Mouse (Mus musculus) embryonic facial prominence, embryonic 11.5 days (tissue): ENCODE measurements around the gene Arpc1a. TPM values are rescaled to one million over a fixed set of nuclear protein-coding genes. Genes with fewer than 3 reads are reported as not detected.
"Not testable (repeated sequence)": the region's sequence is repeated elsewhere in the genome, so short reads cannot be mapped to it uniquely, and the experiment has no call there.

Experiments
- ATAC-seq: fragments of 200-750 bp; cut with Nextera tagmentation; replicated peaks from 2 replicates; pipeline ENCODE4 v1.8.0; 2017; ENCODE audit warnings: low read depth; ENCODE audit not compliant: insufficient number of reproducible peaks, low FRiP score, low TSS enrichment
- DNase-seq: peaks from one replicate; pipeline ENCODE4 v3.0.0-alpha.2; 2015; ENCODE audit warnings: low spot score
- H3K27ac ChIP-seq: fragments of 300-500 bp; sonication (generic); replicated peaks from 2 replicates; pipeline ENCODE4 v1.5.1; 2014; ENCODE audit warnings: mild to moderate bottlenecking, low read depth, low read length, control low read depth
- H3K27me3 ChIP-seq: fragments of 300-500 bp; sonication (generic); 2 replicates; pipeline ENCODE4 v1.6.1; 2014; ENCODE audit warnings: mild to moderate bottlenecking, low read length, moderate library complexity, mixed read lengths; ENCODE audit not compliant: control insufficient read depth, insufficient read depth
- H3K36me3 ChIP-seq: fragments of 300-500 bp; sonication (generic); replicated peaks from 2 replicates; pipeline ENCODE4 v1.6.1; 2014; ENCODE audit warnings: low read depth, mild to moderate bottlenecking, low read length, moderate library complexity, mixed read lengths; ENCODE audit not compliant: control insufficient read depth, insufficient read depth
- H3K4me1 ChIP-seq: fragments of 300-500 bp; sonication (generic); 2 replicates; pipeline ENCODE4 v1.6.1; 2014; ENCODE audit warnings: low read length, mixed read lengths; ENCODE audit not compliant: control insufficient read depth, insufficient read depth
- H3K4me2 ChIP-seq: fragments of 300-500 bp; sonication (generic); 2 replicates; pipeline ENCODE4 v1.6.1; 2014; ENCODE audit warnings: low read depth, mild to moderate bottlenecking, control low read depth, low read length, moderate library complexity
- H3K4me3 ChIP-seq: fragments of 300-500 bp; sonication (generic); 2 replicates; pipeline ENCODE4 v1.5.1; 2014; ENCODE audit warnings: low read depth, low read length, control low read depth
- H3K9ac ChIP-seq: fragments of 300-500 bp; sonication (generic); replicated peaks from 2 replicates; pipeline ENCODE4 v1.6.1; 2014; ENCODE audit warnings: mild to moderate bottlenecking, control low read depth, low read length
- H3K9me3 ChIP-seq: fragments of 300-500 bp; sonication (generic); replicated peaks from 2 replicates; pipeline ENCODE4 v1.6.1; 2016; ENCODE audit warnings: mild to moderate bottlenecking, low read length, inconsistent platforms, mixed read lengths; ENCODE audit not compliant: control insufficient read depth
- WGBS: fragments of 180-500 bp; shearing (Covaris S2); extraction: QIAGEN DNeasy Blood & Tissue Kit; methylation state at CpG from one replicate; pipeline ENCODE4 v1.1.7; 2014; 5-methylcytosine and 5-hydroxymethylcytosine counted together
- polyA plus RNA-seq: library from polyadenylated mRNA; unstranded; fragments of >200 nt; fragmentation: Nextera tagmentation; extraction: Ambion mirVana; gene quantifications from 2 replicates; pipeline ENCODE4 v1.2.1, GENCODE M21; 2014

Arpc1a gene
- polyA plus RNA-seq, 1 experiment from 2014 or later: 157 TPM

GRCm38 (mm10) chr5:145089878-145090277 lies 6.2 kb downstream of the Arpc1a start:
- H3K4me1 ChIP-seq: no peaks in the 10 kb centered on the region
- H3K9ac ChIP-seq: no peak overlapping the region
- H3K9me3 ChIP-seq: no peaks in the 10 kb centered on the region
- no peak overlapping the region for H3K4me3 ChIP-seq
- no peak overlapping the region for H3K27ac ChIP-seq
- DNase-seq (no peak), ATAC-seq (no peak)
- peaks cover 4% of the 10 kb centered on the region for H3K36me3 ChIP-seq
- 87% methylated on average over 3 of the region's 3 CpGs for WGBS
- H3K27me3 ChIP-seq: no peaks in the 10 kb centered on the region
- H3K4me2 ChIP-seq: no peak overlapping the region

- H3K36me3 ChIP-seq: peaks cover 7% of the 10 kb centered on the region
- H3K27ac ChIP-seq: no peak overlapping the region
- no peak overlapping the region for H3K9ac ChIP-seq
- WGBS: 82% methylated on average over 4 of the region's 4 CpGs
- H3K4me2 ChIP-seq: no peak overlapping the region
- ATAC-seq (no peak), DNase-seq (no peak)
- no peaks in the 10 kb centered on the region for H3K27me3 ChIP-seq
- H3K4me3 ChIP-seq: no peak overlapping the region
- no peaks in the 10 kb centered on the region for H3K9me3 ChIP-seq
- H3K4me1 ChIP-seq: no peaks in the 10 kb centered on the region
Observed at GRCm38 (mm10) chr5:145096195-145096594, 12.6 kb downstream of the Arpc1a start.

DNA sequence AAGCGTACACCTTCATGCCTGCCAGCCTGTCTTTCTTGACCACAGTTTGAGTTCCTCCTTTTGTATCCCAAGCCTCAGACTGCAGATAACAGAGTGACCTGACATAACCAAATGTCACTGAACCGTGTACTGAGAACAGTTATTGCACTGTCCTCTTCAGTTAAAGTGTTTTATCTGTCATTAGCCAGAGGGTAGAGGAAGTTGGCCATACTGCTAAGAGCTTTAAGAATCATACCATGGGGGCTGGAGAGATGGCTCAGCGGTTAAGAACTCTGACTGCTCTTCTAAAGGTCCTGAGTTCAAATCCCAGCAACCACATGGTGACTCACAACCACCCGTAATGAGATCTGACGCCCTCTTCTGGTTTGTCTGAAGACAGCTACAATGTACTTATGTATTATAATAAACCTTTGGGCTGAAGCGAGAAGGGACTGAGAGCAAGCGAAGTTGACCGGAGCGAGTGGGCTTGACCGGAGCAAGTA lies 14.8 kb downstream of the Arpc1a start:
- Histone ChIP-seq H3K9ac (no peak overlapping the region), H3K4me1 (no peaks in the 10 kb centered on the region), H3K9me3 (no peaks in the 10 kb centered on the region), H3K36me3 (peaks cover 3% of the 10 kb centered on the region), H3K27me3 (no peaks in the 10 kb centered on the region), H3K4me3 (no peak overlapping the region), H3K4me2 (no peak overlapping the region), H3K27ac (no peak overlapping the region)
- 90% methylated on average over 10 of the region's 10 CpGs for WGBS
- no peak for DNase-seq
- ATAC-seq: no peak

DNA sequence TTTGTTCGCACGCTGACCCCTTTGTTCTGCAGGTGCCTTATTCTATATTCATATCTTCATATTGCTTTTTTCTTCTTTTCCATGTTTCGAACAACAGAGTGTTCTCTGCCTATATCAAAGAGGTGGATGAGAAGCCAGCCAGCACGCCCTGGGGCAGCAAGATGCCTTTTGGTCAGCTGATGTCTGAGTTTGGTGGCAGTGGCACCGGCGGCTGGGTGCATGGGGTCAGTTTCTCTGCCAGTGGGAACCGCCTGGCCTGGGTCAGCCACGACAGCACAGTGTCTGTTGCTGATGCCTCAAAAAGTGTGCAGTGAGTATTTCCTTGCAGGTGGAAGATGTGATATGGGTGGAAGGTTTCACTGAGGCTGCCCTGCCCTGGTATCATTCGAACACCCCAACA lies 17.3 kb downstream of the Arpc1a start:
- H3K27me3 ChIP-seq: no peaks in the 10 kb centered on the region
- DNase-seq: no peak
- WGBS: 97% methylated on average over 9 of the region's 9 CpGs
- H3K27ac ChIP-seq: no peak overlapping the region
- no peaks in the 10 kb centered on the region for H3K4me1 ChIP-seq
- no peak overlapping the region for H3K9ac ChIP-seq
- no peaks in the 10 kb centered on the region for H3K9me3 ChIP-seq
- no peak overlapping the region for H3K4me3 ChIP-seq
- H3K36me3 ChIP-seq: peaks cover 14% of the 10 kb centered on the region
- no peak for ATAC-seq
- H3K4me2 ChIP-seq: no peak overlapping the region

DNA sequence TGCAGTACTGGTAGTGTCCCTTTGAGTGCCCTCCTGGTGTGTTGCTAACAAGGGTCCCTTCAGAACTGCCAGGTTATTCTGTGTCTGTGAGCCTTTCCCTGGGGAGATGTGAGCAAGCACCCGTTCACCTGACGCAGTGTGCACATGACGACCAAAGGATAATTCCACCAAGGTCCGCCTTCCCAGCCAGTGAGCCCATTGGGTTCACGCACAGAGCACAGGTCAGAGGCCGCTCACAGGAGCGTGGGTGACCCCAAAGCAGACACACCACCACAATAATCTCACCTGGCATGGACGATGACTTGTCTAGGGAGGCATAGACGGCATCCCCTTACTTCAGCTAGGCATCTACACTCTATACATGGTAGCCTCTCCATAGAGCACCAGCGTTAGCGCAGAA lies 17.8 kb downstream of the Arpc1a start:
- H3K4me2 ChIP-seq, H3K9me3 ChIP-seq, DNase-seq, H3K4me1 ChIP-seq, H3K9ac ChIP-seq, H3K27me3 ChIP-seq, H3K4me3 ChIP-seq, H3K27ac ChIP-seq: not testable (repeated sequence)
- ATAC-seq: peak; percentile 58; the same call in 1 of the 2 replicates
- H3K36me3 ChIP-seq: peaks cover 11% of the 10 kb centered on the region
- WGBS: 95% methylated on average over 11 of the region's 11 CpGs

GRCm38 (mm10) chr5:145102706-145103105 lies 19.1 kb downstream of the Arpc1a start:
- DNase-seq (no peak), ATAC-seq (no peak)
- WGBS: 92% methylated on average over 4 of the region's 4 CpGs
- Histone ChIP-seq H3K4me2 (no peak overlapping the region), H3K4me1 (no peaks in the 10 kb centered on the region), H3K27me3 (no peaks in the 10 kb centered on the region), H3K9me3 (no peaks in the 10 kb centered on the region), H3K4me3 (no peak overlapping the region), H3K36me3 (peaks cover 11% of the 10 kb centered on the region), H3K9ac (no peak overlapping the region), H3K27ac (no peak overlapping the region)

DNA sequence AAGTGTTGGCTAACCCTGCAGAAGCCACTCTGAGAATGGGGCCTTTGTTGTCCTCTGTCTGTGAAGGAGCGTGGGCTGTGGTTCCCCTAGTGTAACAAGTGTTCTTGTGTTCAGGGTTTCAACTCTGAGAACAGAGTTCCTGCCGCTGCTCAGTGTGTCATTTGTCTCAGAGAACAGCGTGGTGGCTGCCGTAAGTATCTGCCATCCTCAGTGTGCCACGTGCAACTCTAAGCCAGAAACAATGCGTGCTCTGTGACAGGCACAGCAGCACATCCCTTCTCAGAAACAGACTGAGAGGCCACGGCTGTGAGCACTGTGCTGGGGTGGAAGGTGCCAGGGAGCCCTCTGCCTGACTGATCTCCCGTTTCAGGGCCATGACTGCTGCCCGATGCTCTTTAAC lies 20.7 kb downstream of the Arpc1a start:
- no peak overlapping the region for H3K4me3 ChIP-seq
- H3K4me2 ChIP-seq: no peak overlapping the region
- H3K27me3 ChIP-seq: no peaks in the 10 kb centered on the region
- H3K4me1 ChIP-seq: no peaks in the 10 kb centered on the region
- peaks cover 11% of the 10 kb centered on the region for H3K36me3 ChIP-seq
- H3K27ac ChIP-seq: no peak overlapping the region
- WGBS: 49% methylated on average over 9 of the region's 9 CpGs
- DNase-seq (no peak), ATAC-seq (no peak)
- H3K9ac ChIP-seq: no peak overlapping the region
- no peaks in the 10 kb centered on the region for H3K9me3 ChIP-seq

GRCm38 (mm10) chr5:145105694-145106275 lies 22.2 kb downstream of the Arpc1a start:
- Histone ChIP-seq H3K9ac (no peak overlapping the region), H3K27ac (no peak overlapping the region), H3K9me3 (no peaks in the 10 kb centered on the region), H3K27me3 (no peaks in the 10 kb centered on the region), H3K4me3 (no peak overlapping the region), H3K36me3 (peaks cover 15% of the 10 kb centered on the region), H3K4me2 (no peak overlapping the region), H3K4me1 (no peaks in the 10 kb centered on the region)
- ATAC-seq (no peak), DNase-seq (no peak)
- WGBS: 92% methylated on average over 9 of the region's 9 CpGs
